Mouse (Mus musculus) lung, postnatal 25 days (tissue): ENCODE results near the gene Gldc.

ENCODE experiments used
- DNase-seq: peaks from one replicate; pipeline ENCODE4 v3.0.0; 2022; ENCODE audit warnings: low spot score

Gene Gldc

DNA sequence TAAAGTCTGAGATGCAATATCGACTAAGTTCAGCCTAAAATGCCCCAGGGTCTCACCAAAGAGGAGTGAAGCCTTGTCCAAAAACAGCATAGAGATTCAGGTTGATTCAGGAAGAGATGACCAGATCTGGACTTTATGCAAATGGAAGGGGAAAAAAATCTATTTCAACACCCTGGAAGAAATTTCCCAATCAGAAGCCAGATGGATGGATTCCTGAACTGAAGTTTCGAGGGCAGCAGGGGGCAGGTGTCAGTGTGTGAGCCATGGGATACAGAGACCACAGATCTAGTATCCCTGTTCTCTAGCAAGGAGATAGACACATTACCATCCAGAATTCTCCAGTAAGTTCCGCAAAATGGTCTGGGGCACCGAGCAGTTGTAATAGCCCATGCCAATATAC lies 17.0 kb downstream of the Gldc start:
- DNase-seq = no peak

DNA sequence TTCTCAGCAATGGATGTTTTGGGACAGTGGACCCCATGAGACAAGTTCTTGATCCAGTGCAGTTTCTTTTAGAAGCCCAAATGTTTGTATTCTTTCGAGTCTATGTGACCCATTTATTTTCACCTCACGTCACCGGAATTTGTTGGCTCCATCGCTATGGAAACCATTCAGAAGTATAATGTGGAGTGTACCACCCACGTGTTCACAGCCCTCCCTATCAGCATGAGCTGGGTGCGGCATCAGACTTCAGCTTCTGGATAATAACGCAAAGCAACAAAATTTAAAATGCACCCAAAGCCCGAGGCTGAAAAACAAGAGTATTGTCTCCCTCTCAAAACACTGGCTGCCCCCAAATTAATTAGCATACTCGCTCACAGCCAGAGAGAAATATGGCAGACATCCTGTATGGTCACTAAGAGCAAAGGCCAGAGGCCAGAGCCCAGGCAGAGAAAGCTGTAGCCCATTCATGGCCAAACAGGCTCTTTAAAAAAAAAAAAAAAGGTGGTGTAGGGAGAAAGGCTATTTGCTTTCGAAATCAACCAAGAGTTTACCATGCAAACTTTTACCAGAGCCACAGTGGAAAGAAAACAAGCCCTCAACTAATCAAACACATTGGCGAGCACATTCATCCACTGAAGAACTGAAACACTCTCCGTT lies 18.1 kb downstream of the Gldc start:
- no peak for DNase-seq

DNA sequence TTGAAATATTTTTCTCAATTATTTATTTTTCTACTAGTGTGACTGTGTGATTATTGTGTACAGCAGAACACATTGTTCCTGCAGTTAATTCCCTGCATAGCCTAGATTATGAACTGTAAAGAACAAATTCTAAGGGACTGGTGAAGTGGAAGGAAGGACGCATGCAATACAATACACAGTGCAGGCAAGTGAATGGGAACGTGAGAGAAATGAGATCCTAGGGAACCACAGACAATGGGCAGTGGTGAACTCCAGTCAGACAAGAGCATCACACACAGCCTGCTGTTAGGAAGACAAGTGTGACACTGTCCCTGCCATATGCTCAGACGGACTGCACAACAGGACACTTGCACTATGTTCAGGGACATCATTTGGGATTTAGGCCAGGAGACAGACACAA lies 21.5 kb downstream of the Gldc start:
- no peak for DNase-seq

DNA sequence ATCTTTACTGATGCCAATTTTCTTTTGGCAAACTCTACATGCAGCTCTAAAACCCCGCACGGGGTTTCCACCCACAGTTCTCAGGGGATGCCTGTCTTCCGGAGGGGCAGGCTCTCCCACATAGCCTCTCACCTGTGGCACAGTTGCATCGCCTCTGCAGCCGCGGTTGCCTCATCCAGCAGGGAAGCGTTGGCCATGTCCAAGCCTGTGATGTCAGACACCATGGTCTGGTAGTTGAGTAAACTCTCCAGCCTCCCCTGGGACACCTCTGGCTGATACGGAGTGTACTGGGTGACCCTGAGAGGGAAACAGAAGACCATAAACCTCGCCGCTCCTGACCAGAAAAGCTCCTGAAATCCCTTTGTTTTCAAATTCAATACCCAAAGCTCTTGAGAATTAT lies 23.9 kb downstream of the Gldc start:
- DNase-seq = no peak

DNA sequence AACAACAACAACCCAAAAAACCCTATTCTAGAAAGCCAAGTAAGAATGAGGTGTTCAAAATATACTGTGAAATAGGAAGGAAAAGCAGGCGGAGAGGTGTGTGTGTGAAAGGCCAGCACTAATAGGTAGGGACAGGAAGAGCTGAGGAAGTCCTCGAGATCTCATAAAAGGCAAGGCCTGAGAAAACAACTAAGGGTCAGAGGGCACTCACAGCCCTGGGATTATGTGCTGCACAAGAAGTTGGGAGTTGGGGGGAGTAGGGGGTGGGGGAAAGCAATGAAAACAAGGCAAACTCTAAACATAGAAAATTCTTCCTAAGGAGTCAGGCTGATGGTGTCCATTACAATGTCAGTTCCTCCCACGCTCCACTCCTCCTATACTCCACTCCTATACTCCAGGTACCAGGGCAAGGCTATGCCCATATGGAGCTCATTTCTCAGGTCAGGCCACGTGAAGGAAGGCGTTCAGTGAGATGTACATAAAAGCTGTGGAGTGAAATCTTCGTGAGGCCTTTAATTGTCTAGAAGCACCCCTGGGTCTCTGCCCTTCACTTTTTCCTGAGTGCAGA lies 25.9 kb downstream of the Gldc start:
- no peak for DNase-seq

DNA sequence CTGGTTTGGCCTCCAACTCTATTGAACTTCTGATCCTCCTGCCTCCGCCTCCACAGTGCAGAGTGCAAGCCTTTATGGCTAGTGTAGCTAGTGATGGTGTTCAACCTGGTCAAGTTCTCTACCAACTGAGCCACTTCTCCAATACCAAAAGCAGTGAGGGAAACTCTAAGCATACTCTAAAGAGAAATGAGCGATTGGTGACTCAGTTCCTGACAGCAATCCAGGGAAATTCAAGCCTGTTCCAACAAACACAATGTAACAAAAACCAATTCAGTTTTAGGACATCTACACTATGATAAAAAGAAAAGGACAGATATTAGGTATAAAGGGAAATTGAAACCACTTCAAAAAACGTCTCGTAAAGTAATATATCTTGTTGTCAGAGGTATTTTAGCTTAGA lies 27.9 kb downstream of the Gldc start:
- DNase-seq = no peak

DNA sequence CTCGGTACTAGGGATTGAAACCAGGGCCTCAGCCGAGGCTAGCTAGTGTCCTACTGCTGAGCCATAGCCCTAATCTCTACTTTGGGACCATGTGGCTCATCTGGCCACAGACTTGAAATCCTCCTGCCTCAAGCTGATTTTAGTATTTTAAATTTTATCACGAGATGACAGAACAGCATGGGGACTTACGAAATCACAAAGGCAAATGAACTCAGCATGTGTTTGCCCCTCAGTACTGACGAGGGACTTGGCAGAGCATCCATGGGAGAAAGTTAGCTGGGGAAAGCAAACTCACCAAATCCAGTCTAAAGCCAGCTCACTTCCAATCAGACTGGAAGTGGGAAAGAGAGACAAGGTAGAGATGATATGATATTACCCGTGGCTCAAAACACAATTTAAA lies 28.5 kb downstream of the Gldc start:
- no peak for DNase-seq

DNA sequence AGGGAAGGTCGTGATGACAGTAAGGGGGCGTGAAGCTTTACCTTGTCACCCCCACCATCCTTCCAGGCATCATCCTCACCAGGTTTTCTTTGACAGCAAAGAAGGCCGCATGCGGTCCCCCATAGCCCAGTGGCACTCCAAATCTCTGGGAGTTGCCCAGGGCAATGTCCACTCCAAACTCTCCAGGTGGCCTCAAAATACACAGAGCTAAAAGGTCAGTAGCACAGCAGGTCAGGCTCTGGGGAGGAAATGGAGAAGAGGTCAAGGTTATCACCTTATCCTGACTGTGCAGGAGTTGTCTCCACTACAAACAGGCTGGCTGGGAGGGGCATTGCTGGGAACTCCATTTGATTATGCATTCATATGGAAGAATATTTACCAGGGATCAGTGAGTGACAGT lies 30.1 kb downstream of the Gldc start:
- no peak for DNase-seq

DNA sequence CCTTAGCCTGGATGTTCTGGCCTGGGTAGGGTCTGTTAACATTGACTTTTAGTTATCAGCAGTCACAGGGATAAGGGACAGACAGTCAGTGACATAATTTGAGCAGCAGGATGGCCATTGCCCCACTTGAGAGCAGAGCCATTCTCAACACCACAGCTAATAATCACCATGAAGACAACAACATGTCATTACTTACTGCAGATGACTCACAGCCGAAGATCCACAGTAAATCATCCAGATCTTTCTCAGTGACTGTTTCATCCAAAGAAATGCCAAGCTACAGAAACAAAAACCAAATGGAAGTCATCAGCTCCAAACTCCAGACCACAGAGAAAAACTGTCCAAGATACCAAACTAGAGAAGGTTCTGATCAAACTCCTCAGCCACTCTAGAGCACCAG lies 38.9 kb downstream of the Gldc start:
- peak; percentile 11 for DNase-seq

DNA sequence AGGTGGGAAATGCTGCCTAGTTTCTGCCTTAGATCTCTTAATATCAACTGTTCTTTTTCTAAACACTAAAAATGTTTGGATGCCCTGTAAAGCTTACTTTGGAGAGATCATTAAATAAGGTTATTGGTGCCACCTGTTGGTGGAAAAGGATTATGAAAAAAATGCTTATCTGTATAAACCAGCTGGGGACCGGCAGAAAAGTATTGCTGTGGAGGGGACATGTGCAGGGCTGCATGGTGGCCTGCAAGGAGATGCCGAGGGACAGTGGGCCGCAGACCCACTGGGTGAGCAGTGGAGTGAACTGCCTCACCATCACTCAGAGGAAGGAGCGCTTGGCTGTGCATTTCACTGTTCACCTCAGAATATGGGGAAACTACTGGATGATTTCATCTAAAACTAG lies 47.1 kb downstream of the Gldc start:
- no peak for DNase-seq

DNA sequence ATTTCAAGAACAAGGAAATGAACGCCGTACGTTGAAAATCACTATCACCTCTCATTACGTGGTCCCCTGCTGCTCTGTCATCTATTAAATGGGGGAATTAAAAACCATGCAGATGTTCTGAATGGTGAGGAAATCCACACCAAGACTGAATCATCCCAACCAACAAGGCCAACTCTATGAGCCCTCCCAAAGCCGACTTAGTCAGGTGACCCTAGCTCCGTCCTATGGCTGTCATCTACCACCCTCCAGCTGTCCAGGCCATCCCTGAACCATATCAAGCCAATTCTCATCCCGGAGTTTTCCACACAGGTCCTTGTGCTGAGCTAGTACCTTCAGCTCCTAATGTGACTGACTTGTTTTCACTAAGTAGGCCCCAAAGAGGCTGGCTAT lies 49.6 kb downstream of the Gldc start:
- DNase-seq = no peak

DNA sequence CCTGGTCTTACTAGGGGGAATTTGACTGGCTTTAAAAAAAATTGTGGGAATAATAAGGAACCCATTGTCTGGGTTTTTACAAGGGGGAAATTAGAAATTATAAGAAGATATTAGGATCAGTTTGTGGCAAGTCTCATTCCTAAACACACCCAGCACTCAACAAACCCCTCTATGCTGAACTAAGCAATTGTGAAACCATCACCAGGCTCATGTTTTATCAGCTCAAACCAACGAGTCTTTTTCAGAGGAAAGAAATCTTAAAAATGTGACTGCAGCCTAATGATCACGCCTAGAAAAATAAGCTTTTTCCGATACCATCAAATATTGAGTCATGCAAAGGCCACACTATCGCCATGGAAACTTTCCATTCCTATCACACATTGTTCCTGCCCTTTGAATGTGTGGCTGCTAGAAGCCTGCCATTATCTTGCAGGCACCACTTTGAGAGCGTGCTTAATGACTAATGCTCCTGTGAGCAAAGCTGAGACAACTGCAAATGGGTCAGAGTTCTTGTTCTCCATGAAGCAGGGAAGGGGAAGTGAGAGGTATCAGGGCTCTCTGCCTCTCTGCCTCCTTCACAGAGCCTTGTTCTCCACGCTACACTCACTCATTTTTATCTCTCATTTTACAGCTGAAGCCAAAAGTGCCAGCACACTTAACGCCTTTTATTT lies 50.1 kb downstream of the Gldc start:
- DNase-seq = no peak

DNA sequence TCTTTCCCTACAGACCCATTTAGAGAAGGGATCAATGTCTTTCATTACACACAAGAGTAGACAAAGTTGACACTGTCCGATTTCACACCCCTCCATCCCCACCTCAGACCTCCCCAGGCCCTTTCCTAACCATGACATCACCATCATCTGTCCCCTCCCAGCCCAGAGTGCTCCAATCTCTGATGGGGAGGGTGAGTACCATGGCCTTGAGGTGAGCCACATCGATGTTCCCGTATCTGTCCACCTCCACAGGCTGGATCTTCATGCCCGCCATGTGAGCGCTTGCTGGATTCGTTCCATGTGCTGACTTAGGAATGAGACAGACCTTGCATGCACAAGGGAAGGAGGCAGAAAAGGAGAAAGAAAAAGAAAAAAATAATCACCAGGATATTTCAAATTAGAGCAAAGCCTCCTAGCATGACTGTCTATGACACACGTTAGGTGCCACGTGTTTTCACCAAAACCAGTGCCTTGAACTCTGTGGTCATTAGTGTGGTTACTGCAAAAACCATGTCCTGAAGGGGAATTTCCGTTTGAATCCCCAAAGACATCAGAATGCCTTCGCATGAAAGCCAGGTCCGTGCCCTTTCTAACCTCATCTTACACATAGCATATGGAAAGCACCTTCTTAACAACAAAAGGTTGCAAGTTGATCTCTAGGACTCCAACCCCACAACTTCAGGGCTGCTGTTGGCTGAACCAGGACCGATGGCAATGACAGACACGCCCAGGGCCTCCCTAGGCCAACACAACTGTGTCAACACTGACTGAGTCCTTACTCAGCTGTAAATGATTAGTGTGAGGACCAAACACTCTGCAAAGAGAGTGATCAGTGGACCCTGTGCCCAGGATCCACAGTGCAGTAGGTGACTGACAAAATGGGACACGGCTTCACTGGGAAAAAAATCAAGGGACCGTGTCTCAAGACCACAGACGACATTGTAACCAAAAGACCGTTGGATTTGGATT lies 56.6 kb downstream of the Gldc start:
- no peak for DNase-seq

DNA sequence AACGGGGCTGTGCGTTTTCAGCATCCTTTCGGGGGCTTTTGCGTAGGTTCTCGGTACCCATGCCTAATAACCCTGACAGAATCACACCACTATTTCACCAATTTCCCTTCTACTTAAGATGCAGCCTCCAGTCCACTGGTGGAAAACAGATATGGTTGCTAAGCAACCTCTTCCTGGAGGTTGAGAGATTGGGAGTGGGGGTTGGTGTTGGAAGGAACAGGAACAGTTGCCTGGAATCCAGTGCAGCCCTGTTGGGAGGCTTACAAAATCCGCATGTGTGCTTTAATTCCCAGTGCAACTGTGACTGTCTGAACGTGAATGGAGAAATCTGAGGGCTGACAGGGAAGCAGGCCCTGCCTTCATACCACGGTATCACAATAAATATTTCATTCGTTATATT lies 57.5 kb downstream of the Gldc start:
- no peak for DNase-seq

DNA sequence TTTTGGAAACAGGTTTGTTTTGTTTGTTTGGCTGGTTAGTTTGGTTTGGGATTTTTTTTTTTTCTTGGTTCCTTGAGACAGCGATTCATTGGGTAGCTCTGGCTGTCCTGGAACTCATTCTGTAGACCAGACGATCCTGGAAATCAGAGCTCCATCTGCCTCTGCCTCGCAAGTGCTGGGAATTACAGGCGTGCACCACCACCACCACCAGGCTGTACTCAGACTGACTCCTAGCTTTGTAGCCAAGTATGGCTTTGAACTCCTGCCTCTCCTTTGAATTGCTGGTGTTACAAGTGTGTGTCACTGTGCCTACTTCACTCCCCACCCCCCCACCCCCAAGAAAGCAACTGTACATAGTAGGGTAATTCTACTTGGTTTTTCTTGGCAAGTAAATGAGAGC lies 58.0 kb downstream of the Gldc start:
- no peak for DNase-seq

DNA sequence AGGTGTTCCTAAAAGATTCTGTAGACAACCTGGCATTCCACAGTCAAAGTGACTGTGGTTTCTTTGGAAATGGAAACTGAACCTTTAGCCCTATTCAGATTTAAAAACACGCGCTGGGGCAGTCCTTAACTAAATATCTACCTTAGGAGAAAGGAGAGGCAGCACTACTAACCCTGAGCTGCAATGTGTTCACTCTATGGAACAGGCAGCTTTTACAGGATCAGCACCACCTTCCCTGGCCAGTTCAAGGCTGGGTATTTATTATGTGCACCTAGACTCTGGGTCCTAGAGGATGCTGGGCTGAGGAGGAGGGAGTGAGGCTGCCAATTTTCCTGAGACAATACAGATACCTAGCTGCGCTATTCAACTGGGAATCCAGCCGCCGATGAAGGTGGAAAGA lies 59.6 kb downstream of the Gldc start:
- no peak for DNase-seq

DNA sequence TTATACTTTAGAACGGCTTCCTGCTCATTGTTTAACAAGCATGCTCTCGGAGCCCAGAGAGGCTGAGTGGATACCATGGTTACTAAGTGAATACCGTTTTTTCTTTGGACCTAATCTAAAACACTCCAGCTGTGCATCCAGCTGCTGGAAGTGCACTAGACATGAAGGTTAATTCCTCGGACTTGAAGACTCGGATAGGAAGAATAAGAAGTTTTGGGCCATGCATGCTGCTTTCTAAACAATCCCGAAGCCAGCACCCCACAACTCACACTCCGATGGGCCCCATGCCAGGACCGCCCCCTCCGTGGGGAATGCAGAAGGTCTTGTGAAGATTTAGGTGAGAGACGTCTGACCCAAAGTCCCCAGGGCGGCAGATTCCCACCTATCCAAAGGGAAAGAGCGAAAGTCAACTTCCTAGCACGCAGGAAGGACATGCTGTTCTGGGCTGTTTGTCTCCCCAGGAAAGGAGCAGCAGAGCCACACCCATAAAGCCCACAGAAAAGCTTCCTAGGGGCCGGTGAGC lies 60.2 kb downstream of the Gldc start:
- no peak for DNase-seq

DNA sequence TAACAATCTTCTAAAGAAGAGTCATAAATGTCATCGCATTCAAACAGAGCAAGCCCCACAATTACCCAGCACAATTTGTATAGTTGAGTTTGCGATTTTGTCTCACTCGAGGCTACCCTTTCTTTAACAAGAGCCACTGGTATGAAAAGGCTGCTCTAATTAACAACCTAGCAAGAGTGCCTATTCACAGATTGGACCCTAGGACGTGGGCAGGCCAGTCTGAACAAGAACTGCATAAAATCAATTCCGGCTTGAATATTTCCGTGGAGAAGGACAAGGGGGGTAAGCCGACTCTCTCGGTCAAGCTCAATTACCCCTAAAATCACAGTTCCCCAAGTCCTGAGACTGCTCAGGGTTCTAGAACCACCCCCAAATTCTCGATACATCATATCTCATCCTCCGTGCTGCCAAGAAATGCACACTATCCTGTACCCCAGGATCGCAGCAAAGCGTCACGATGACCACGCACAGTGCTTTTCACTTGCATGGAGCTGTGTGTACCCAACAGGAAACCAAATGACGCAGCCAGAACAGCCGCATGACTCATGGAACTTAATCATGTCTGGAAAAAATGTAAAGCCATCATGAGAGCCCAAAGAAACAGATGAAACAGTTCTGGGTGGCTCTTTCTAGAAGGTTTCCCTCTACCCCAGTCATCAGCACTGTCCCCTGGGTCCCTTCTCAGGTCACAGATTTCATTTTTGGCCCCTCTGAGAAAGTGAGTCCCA lies 62.1 kb downstream of the Gldc start:
- no peak for DNase-seq

DNA sequence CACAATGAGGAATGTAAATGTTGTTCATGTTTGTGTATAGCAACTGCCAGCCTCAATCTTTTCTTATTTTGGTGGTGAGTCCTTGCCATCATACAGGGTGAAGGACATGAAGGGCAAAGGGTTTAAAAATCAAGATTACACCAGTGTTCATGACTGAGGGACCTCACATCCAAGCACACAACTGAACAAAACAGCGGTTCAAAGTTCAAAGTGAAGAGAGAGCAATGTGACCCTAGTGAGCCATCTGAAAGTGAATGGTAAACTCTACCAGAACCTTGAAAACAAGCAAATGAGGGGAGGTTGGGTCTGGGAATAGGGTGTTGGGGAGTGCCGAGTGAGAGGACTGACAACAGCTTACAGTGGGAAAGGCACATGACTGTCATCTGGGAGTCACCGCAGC lies 63.8 kb downstream of the Gldc start:
- DNase-seq = no peak

DNA sequence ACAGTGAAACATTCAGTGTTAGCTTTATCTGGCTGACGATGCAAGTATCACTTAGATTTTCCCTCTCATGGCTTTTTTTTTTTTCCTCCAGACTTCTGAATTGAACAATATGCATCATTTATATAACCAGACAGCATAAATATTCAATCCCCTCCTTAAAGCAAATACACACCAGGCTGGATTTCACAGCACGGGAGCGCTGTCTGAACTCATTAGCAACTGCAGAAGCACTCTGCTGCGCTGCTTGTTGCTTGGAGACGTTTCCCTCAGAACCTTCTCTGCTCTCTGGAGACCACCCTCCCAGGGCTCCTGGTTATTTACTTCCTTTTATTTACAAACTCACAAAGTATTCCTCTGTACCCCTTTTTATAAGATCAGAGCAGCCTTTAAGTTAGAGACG lies 66.1 kb downstream of the Gldc start:
- DNase-seq = no peak

DNA sequence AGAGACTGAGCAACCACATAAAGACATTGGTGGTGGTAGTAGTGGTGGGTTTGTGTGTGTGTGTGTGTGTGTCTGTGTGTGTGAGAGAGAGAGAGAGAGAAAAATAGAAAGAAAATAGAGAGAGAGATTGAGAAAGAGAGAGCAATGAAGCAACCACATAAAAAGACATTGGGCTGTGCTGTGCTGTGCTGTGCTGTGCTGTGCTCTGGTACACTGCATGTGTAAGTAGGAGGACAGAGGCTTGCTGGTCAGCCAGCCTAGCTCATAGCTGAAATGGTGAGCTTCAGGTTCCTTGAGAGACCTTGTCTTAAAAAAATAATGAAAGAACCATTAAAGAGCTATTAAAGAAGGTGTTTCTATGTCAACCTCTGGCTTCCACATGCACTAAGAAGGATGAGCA lies 66.6 kb downstream of the Gldc start:
- DNase-seq = no peak
